Mouse (Mus musculus) neural tube, embryonic 11.5 days (tissue): ENCODE measurements around the gene 1700061G19Rik. TPM values are rescaled to one million over a fixed set of nuclear protein-coding genes. Genes with fewer than 3 reads are reported as not detected.

Experiments used
- ATAC-seq: fragments of 200-750 bp; cut with Nextera tagmentation; 2 replicates; pipeline ENCODE4 v1.8.0; 2017; ENCODE audit warnings: moderate number of reproducible peaks, mild to moderate bottlenecking, moderate TSS enrichment, moderate library complexity; ENCODE audit not compliant: insufficient read depth, low FRiP score, low TSS enrichment
- DNase-seq: peaks from one replicate; pipeline ENCODE4 v3.0.0-alpha.2; 2015; ENCODE audit warnings: low spot score
- H3K27ac ChIP-seq: fragments of 300-500 bp; sonication (generic); 2 replicates; pipeline ENCODE4 v1.5.1; 2014; ENCODE audit warnings: low read depth, mild to moderate bottlenecking, low read length
- H3K27me3 ChIP-seq: fragments of 300-500 bp; sonication (generic); 2 replicates; pipeline ENCODE4 v1.6.1; 2014; ENCODE audit warnings: mild to moderate bottlenecking, low read length, mixed read lengths; ENCODE audit not compliant: control insufficient read depth, insufficient read depth
- H3K36me3 ChIP-seq: fragments of 300-500 bp; sonication (generic); 2 replicates; pipeline ENCODE4 v1.6.1; 2014; ENCODE audit warnings: mild to moderate bottlenecking, low read length, moderate library complexity, mixed read lengths; ENCODE audit not compliant: control insufficient read depth, insufficient read depth
- H3K4me1 ChIP-seq: fragments of 300-500 bp; sonication (generic); 2 replicates; pipeline ENCODE4 v1.6.1; 2014; ENCODE audit warnings: low read length, mixed read lengths; ENCODE audit not compliant: control insufficient read depth, insufficient read depth
- H3K4me2 ChIP-seq: fragments of 300-500 bp; sonication (generic); 2 replicates; pipeline ENCODE4 v1.6.1; 2014; ENCODE audit warnings: low read depth, mild to moderate bottlenecking, moderate library complexity
- H3K4me3 ChIP-seq: fragments of 300-500 bp; sonication (generic); 2 replicates; pipeline ENCODE4 v1.5.1; 2014; ENCODE audit warnings: low read depth, low read length
- H3K9ac ChIP-seq: fragments of 300-500 bp; sonication (generic); 2 replicates; pipeline ENCODE4 v1.6.1; 2014; ENCODE audit warnings: mild to moderate bottlenecking, low read length
- H3K9me3 ChIP-seq: fragments of 300-500 bp; sonication (generic); 2 replicates; pipeline ENCODE4 v1.6.1; 2016; ENCODE audit warnings: low read length; ENCODE audit not compliant: control insufficient read depth
- WGBS: fragments of 180-500 bp; shearing (Covaris S2); extraction: QIAGEN DNeasy Blood & Tissue Kit; methylation state at CpG from one replicate; pipeline ENCODE4 v1.1.7; 2014; 5-methylcytosine and 5-hydroxymethylcytosine counted together
- polyA plus RNA-seq: library from polyadenylated mRNA; unstranded; fragments of >200 nt; fragmentation: Nextera tagmentation; extraction: Ambion mirVana; gene quantifications from 2 replicates; pipeline ENCODE4 v1.2.1, GENCODE M21; 2014

The 1700061G19Rik gene
- polyA plus RNA-seq, 1 experiment from 2014 or later, result 0.25 TPM

- no peaks in the 10 kb centered on the region for H3K9me3 ChIP-seq
- no peaks in the 10 kb centered on the region for H3K27me3 ChIP-seq
- no peak overlapping the region for H3K4me2 ChIP-seq
- ATAC-seq (no peak), DNase-seq (no peak)
- no peak overlapping the region for H3K4me3 ChIP-seq
- H3K27ac ChIP-seq, result no peak overlapping the region
- H3K9ac ChIP-seq, result no peak overlapping the region
- no peaks in the 10 kb centered on the region for H3K36me3 ChIP-seq
- no peaks in the 10 kb centered on the region for H3K4me1 ChIP-seq
- WGBS, result 59% methylated on average over 7 of the region's 7 CpGs
Measured at GRCm38 (mm10) chr17:56858922-56859321, 16.4 kb upstream of the 1700061G19Rik start.

- 62% methylated on average over 3 of the region's 3 CpGs for WGBS
- Histone ChIP-seq H3K4me2 (no peak overlapping the region), H3K9me3 (no peaks in the 10 kb centered on the region), H3K4me1 (no peaks in the 10 kb centered on the region), H3K9ac (no peak overlapping the region), H3K36me3 (no peaks in the 10 kb centered on the region), H3K4me3 (no peak overlapping the region), H3K27me3 (no peaks in the 10 kb centered on the region), H3K27ac (no peak overlapping the region)
- DNase-seq, result no peak
- no peak for ATAC-seq
Measured at GRCm38 (mm10) chr17:56861197-56861596, 14.1 kb upstream of the 1700061G19Rik start.

- Histone ChIP-seq H3K4me3 (no peak overlapping the region), H3K4me2 (no peak overlapping the region), H3K9ac (no peak overlapping the region), H3K36me3 (no peaks in the 10 kb centered on the region), H3K4me1 (no peaks in the 10 kb centered on the region), H3K27ac (no peak overlapping the region), H3K9me3 (peaks cover 2% of the 10 kb centered on the region; the same call in 1 of the 2 replicates), H3K27me3 (no peaks in the 10 kb centered on the region)
- 81% methylated on average over 7 of the region's 7 CpGs for WGBS
- ATAC-seq, result no peak
- DNase-seq, result no peak
Measured at GRCm38 (mm10) chr17:56866071-56866470, 9.2 kb upstream of the 1700061G19Rik start.

GRCm38 (mm10) chr17:56869481-56869977, 5.7 kb upstream of the 1700061G19Rik start:
- DNase-seq, result no peak
- WGBS, result 76% methylated on average over 9 of the region's 9 CpGs

GRCm38 (mm10) chr17:56870287-56870953, 4.9 kb upstream of the 1700061G19Rik start:
- Histone ChIP-seq H3K4me2 (no peak overlapping the region), H3K27me3 (no peaks in the 10 kb centered on the region), H3K4me1 (no peaks in the 10 kb centered on the region), H3K27ac (no peak overlapping the region), H3K36me3 (no peaks in the 10 kb centered on the region), H3K4me3 (no peak overlapping the region), H3K9ac (no peak overlapping the region), H3K9me3 (peaks cover 2% of the 10 kb centered on the region; the same call in 1 of the 2 replicates)
- no peak for ATAC-seq
- DNase-seq, result no peak
- 75% methylated on average over 15 of the region's 15 CpGs for WGBS

More at GRCm38 (mm10) chr17:56869481-56869977, 5.7 kb upstream of the 1700061G19Rik start:
- Histone ChIP-seq H3K27ac (no peak overlapping the region), H3K9me3 (peaks cover 2% of the 10 kb centered on the region; the same call in 1 of the 2 replicates), H3K36me3 (no peaks in the 10 kb centered on the region), H3K4me3 (no peak overlapping the region), H3K4me1 (no peaks in the 10 kb centered on the region), H3K9ac (no peak overlapping the region), H3K27me3 (no peaks in the 10 kb centered on the region), H3K4me2 (no peak overlapping the region)
- ATAC-seq, result no peak

- Histone ChIP-seq H3K27ac (no peak overlapping the region), H3K4me2 (no peak overlapping the region), H3K9me3 (peaks cover 2% of the 10 kb centered on the region; the same call in 1 of the 2 replicates), H3K36me3 (no peaks in the 10 kb centered on the region), H3K4me3 (no peak overlapping the region), H3K9ac (no peak overlapping the region), H3K27me3 (no peaks in the 10 kb centered on the region), H3K4me1 (no peaks in the 10 kb centered on the region)
- WGBS, result 78% methylated on average over 8 of the region's 8 CpGs
- no peak for ATAC-seq
- no peak for DNase-seq
Measured at GRCm38 (mm10) chr17:56871767-56872166, 3.5 kb upstream of the 1700061G19Rik start.

- no peaks in the 10 kb centered on the region for H3K36me3 ChIP-seq
- H3K4me2 ChIP-seq, result no peak overlapping the region
- H3K9me3 ChIP-seq, result peaks cover 2% of the 10 kb centered on the region; the same call in 1 of the 2 replicates
- 83% methylated on average over 7 of the region's 7 CpGs for WGBS
- ATAC-seq (no peak), DNase-seq (no peak)
- no peak overlapping the region for H3K27ac ChIP-seq
- no peak overlapping the region for H3K4me3 ChIP-seq
- H3K27me3 ChIP-seq, result no peaks in the 10 kb centered on the region
- no peaks in the 10 kb centered on the region for H3K4me1 ChIP-seq
- H3K9ac ChIP-seq, result no peak overlapping the region
Measured at GRCm38 (mm10) chr17:56872512-56872911, 2.8 kb upstream of the 1700061G19Rik start.

- 91% methylated on average over 2 of the region's 2 CpGs for WGBS
Measured at GRCm38 (mm10) chr17:56874237-56874636, 1.0 kb upstream of the 1700061G19Rik start, which contains the start of gene Acsbg2. Gene Acsbg2 (minus strand): TSS chr17:56874447.

GRCm38 (mm10) chr17:56876465-56876864, 1.2 kb downstream of the 1700061G19Rik start:
- no peak for DNase-seq
- Histone ChIP-seq H3K9me3 (no peaks in the 10 kb centered on the region), H3K36me3 (no peaks in the 10 kb centered on the region), H3K27ac (no peak overlapping the region), H3K27me3 (no peaks in the 10 kb centered on the region), H3K4me2 (no peak overlapping the region), H3K4me3 (no peak overlapping the region), H3K9ac (no peak overlapping the region), H3K4me1 (no peaks in the 10 kb centered on the region)
- ATAC-seq, result no peak
- WGBS, result 67% methylated on average over 3 of the region's 3 CpGs

More at GRCm38 (mm10) chr17:56874237-56874636, 1.0 kb upstream of the 1700061G19Rik start, which contains the start of gene Acsbg2:
- ATAC-seq, result no peak
- no peak for DNase-seq
- Histone ChIP-seq H3K4me1 (no peaks in the 10 kb centered on the region), H3K36me3 (no peaks in the 10 kb centered on the region), H3K27ac (no peak within 1 kb of the TSS), H3K4me3 (no peak within 1 kb of the TSS), H3K9ac (no peak within 1 kb of the TSS), H3K27me3 (no peaks in the 10 kb centered on the region), H3K9me3 (peaks cover 2% of the 10 kb centered on the region; the same call in 1 of the 2 replicates), H3K4me2 (no peak within 1 kb of the TSS)
